Mouse (Mus musculus) layer of hippocampus, postnatal 10 days (tissue): ENCODE data around the gene Eef2k. TPM values are rescaled to one million over a fixed set of nuclear protein-coding genes. Genes with fewer than 3 reads are reported as not detected.
"Not testable (repeated sequence)": the region's sequence is repeated elsewhere in the genome, so short reads cannot be mapped to it uniquely, and the experiment has no call there.

Experiments
- DNase-seq, 2 experiments: peaks; one replicate each; pipeline ENCODE4 v3.0.0; 2021; ENCODE audit warnings: low spot score in 2 of 2
- total RNA-seq, 2 experiments: library from RNA; stranded (reverse); gene quantifications; 2 replicates each; pipeline ENCODE4 v1.2.3; 2021

The Eef2k gene
- total RNA-seq, 2 experiments from 2014 or later: 38.9 to 41.7 TPM

DNA sequence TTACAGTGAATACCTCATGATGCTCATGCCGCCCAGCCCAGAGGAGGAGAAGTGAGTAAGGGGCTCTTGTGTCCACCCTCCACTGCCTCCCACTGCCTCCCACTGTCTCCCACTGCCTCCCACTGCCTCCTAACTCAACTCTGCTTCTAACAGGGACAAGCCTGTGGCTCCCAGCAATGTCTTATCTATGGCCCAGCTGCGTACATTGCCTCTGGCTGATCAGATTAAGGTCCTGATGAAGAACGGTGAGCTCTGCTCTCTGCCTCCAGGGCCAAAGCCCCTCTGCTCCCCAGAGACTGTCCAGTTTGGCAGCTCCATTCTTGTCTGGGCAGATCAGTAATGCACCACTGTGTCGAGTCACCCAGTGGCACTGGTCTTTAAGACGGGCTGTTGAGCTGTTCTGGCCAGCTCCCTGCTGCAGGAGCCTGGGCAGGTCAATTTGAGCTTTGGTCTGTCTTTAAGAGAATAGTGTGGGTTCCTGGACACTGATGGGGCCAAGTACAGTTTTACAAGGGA is 91.1 kb downstream of the Eef2k start:
- DNase-seq: no peak

DNA sequence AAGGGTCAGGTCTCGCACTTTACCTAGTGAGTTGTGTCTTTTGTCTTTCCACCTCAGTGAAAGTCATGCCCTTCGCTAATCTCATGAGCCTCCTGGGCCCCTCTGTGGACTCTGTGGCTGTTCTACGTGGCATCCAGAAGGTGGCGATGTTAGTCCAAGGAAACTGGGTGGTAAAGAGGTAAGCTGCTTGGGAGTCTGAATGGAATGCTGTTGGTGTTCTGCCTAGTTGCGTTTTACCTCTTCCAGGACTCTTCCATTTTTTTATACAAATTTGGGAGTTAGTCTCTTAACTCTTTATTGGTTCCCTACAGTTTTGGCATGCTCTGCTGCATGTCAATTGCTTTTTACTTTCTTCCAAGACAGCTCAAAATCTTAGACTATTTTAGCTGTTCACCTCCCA is 92.1 kb downstream of the Eef2k start:
- DNase-seq: peak; percentile 46 to 66

DNA sequence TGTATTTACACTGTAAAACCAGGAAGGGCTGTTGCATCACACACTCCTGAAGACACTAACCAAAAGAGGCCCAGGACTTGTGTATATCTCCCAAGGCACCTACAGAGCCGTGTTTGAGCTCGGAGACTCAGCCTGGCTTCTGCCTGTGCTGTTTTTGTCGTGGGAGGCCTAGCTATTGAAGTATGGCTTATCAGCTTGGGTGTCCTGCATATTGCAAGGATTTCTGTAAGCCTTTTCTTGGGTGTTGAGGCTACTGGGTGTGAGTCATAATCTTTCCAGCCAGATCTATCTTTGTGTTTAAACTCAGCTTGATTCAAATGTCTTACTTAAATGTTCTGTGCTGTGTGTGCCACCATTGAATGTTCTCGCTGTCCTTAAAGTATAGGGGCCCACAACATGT is 93.9 kb downstream of the Eef2k start:
- DNase-seq: no peak

DNA sequence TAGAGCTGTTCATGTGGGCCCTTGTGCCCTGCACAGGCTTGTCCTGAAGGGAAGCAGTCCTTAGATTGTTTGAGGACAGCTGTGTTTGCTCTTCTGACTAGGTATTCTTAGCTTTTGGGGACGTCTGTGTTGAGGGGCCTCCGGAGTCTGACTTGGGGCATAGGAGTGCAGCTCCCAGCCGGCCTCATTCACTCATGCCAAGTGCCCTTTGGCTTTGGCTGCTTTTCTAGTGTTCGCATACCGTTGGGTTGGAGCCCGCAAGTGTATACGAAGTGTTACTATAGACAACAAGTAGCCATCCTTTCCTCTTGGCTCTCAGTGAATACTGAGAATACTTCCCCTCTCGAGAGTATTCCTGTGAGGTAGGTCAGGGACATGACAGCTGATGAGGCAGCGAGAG is 95.6 kb downstream of the Eef2k start:
- DNase-seq: no peak

DNA sequence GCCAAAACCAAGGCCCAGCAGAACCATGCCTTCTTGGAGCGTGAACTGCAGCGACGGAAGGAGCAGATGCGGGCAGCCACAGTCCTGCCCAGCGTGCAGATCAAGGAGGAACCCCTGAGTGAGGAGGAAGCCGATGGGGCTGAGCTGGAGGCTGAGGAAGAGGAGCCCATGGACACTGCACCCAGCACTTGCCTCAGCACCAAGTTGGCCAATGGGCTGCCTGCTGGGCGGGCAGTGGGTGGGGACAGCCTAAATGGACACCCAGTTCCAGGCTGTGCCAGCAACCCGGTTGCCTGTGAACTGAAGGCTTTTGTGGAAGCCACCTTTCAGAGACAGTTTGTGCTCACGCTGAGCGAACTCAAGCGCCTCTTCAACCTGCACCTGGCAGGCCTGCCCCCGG is 97.7 kb downstream of the Eef2k start:
- no peak for DNase-seq

DNA sequence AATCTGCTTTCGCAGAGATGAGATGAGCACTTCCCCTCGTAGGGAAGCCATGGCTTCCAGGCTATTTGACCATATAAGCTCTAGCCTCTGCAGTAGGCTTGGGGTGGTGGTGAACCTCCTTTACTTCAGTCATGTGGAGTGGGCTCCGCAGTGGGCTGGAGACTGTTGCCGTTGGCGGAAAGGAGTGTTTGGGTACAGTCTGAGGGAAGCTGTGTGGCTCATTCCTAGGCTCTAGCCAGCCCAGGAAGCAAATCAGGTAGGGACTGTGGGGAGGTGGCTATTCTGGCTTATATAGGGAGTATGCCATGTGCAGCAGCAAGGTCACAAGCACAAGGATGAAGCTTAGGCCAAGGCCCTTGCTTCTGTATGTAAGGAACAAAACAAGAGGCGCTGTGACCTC is 98.6 kb downstream of the Eef2k start:
- no peak for DNase-seq

DNA sequence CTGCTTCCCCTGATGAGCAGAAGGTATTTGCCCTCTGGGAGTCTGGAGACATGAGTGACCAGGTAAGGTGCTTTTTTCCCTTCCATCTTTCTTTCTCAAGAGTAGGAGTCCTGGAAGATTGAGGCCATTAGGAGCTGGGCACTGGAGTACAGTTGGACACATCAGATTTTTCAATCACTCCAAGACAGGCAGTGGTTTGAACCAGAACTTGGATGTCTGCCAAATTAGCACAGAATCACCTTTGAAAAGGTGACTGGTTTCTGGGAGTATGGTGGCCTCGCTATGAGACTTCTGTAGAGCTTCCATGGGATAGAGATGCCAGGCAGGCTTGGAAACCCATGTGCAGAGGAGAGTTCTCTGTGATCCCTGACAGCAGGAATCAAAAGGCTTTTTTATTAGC is 99.9 kb downstream of the Eef2k start:
- no peak for DNase-seq

DNA sequence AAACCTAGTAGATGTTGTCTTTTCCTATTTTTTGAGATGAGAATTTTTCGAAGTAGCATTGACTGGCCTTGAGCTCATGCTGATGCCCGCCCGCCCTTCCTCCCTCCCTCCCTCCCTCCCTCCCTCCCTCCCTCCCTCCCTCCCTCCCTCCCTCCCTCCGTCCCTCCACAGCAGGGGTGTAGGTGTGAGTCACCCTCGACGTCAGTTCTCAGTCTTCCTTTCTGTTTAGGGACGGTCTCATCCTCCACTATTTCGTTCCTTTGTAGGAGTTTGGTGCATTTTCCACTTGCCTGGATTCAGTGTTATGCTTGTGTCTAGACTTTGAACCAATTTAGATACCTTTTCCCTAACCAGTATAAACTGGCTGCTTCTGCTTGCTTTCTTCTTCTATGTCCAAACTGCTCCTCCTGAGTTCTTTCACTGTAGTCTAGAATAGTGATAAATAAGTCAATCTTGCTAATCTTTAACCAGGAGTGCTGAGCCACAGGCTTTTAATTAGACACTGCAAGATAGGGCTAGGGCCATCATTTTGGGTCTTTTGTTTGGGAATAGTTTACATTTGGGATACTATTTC is 101.4 kb downstream of the Eef2k start:
- no peak for DNase-seq

DNA sequence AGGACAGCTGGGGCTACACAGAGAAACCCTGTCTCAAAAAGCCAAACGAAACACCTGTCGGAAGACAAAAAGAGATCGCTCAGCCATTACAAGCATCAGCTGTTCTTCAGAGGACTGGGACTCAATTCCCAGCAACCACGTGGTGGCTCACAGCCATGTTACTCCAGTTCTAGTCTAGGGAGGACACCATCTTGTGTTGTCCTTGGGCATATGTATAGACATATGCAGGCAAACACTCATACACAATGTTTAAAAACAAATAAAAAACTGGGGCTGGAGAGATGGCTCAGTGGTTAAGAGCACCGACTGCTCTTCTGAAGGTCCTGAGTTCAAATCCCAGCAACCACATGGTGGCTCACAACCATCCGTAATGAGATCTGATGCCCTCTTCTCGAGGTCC is 111.0 kb downstream of the Eef2k start:
- DNase-seq: not testable (repeated sequence)

Other genes with a start within 250 kb of the Eef2k start
- 100 to 1,000 TPM; 218 to 263 TPM for gene Uqcrc2, start 207.7 kb upstream of the Eef2k start, total RNA-seq
- gene Pdzd9, start 172.5 kb upstream of the Eef2k start, total RNA-seq: under 1 TPM in 1 of 2 experiments, not detected in 1; 0.27 TPM
- 10 to 100 TPM; 50.0 to 57.7 TPM for gene Mosmo, start 165.2 kb upstream of the Eef2k start, total RNA-seq
- 10 to 100 TPM in 1 of 2 experiments, 1 to 10 TPM in 1; 9.2 to 10.2 TPM for gene Vwa3a, start 103.5 kb upstream of the Eef2k start, total RNA-seq
- under 1 TPM in 1 of 2 experiments, not detected in 1; 0.27 TPM for gene Gm5737, start 30.5 kb upstream of the Eef2k start, total RNA-seq
- gene Polr3e, start 74.9 kb downstream of the Eef2k start, total RNA-seq: 10 to 100 TPM; 31.3 to 32.0 TPM
- gene Cdr2, start 139.5 kb downstream of the Eef2k start, total RNA-seq: 1 to 10 TPM; 3.1 to 3.9 TPM
- under 1 TPM; 0.27 to 0.40 TPM for gene Mfsd13b, start 139.7 kb downstream of the Eef2k start, total RNA-seq
- gene Mettl9, start 191.6 kb downstream of the Eef2k start, total RNA-seq: 10 to 100 TPM; 77.6 to 81.2 TPM
- under 1 TPM in 1 of 2 experiments, not detected in 1; 0.36 TPM for gene Igsf6, start 231.7 kb downstream of the Eef2k start, total RNA-seq
- gene Otoa, start 238.8 kb downstream of the Eef2k start, total RNA-seq: under 1 TPM; 0.45 to 0.66 TPM